In genomic region chr5:66829505-66829904, GRCm38 (mm10) we compare ENCODE assay signal across 21 mouse cellular contexts.
A peak's percentile ranks its signal among the peaks of the same experiment; 100 is the strongest.
DNase-seq lines count a peak whose midpoint lies in the region; ATAC-seq and TF ChIP-seq lines count a peak whose summit lies in the region.
"Had no signal": no experiment of that assay in that cellular context is flagged by ENCODE, and none has a peak within 500 bp of the region (broad histone marks: within the 10 kb centered on the region; RNA-seq: fewer than 3 reads in every experiment).

No protein-coding gene starts in this region.

- H3K27me3 ChIP-seq in hindbrain, embryonic 13.5 days: no peaks in the 10 kb centered on the region
- no peaks in the 10 kb centered on the region for H3K27me3 ChIP-seq in hindbrain, postnatal 0 days (ENCODE audit: insufficient read depth, low read length)
- H3K27me3 ChIP-seq in limb, embryonic 15.5 days: no peaks in the 10 kb centered on the region
- H3K27me3 ChIP-seq in limb, embryonic 10.5 days (ENCODE audit: low read depth, poor library complexity, severe bottlenecking): no peaks in the 10 kb centered on the region
- H3K27me3 ChIP-seq in midbrain, embryonic 11.5 days (ENCODE audit: control insufficient read depth, insufficient read depth, low read length): no peaks in the 10 kb centered on the region
- no peaks in the 10 kb centered on the region for H3K27me3 ChIP-seq in midbrain, embryonic 13.5 days
- H3K27me3 ChIP-seq: Patski had no signal

- no peaks in the 10 kb centered on the region for H3K9me3 ChIP-seq in hindbrain, embryonic 13.5 days
- H3K9me3 ChIP-seq in hindbrain, postnatal 0 days (ENCODE audit: low read length): no peaks in the 10 kb centered on the region
- no peaks in the 10 kb centered on the region for H3K9me3 ChIP-seq in limb, embryonic 15.5 days
- no peaks in the 10 kb centered on the region for H3K9me3 ChIP-seq in limb, embryonic 10.5 days (replicated peaks)
- no peaks in the 10 kb centered on the region for H3K9me3 ChIP-seq in midbrain, embryonic 11.5 days (ENCODE audit: control insufficient read depth, low read length)
- H3K9me3 ChIP-seq in midbrain, embryonic 13.5 days: no peaks in the 10 kb centered on the region

- no peak overlapping the region for H3K9ac ChIP-seq in hindbrain, embryonic 13.5 days
- H3K9ac ChIP-seq in hindbrain, postnatal 0 days (replicated peaks; ENCODE audit: low read length): no peak overlapping the region
- no peak overlapping the region for H3K9ac ChIP-seq in limb, embryonic 15.5 days
- no peak overlapping the region for H3K9ac ChIP-seq in midbrain, embryonic 11.5 days (ENCODE audit: low read length)
- H3K9ac ChIP-seq in midbrain, embryonic 13.5 days (replicated peaks): no peak overlapping the region

- ATAC-seq in hindbrain, embryonic 13.5 days (ENCODE audit: low FRiP score): no peak
- ATAC-seq in hindbrain, postnatal 0 days: no peak
- no peak for ATAC-seq in limb, embryonic 15.5 days (ENCODE audit: insufficient number of reproducible peaks, low FRiP score, low TSS enrichment, low read depth)
- no peak for ATAC-seq in midbrain, embryonic 11.5 days (ENCODE audit: low FRiP score)
- no peak for ATAC-seq in midbrain, embryonic 13.5 days
- ATAC-seq: activated CD4-positive, CD25-positive, alpha-beta regulatory T cell, adult 4 months; CD4-positive, CD25-positive, alpha-beta regulatory T cell, adult 4 months; Patski had no signal

- TF ChIP-seq CTCF in hindbrain, postnatal 0 days (IDR thresholded peaks at IDR 0.05; ENCODE audit: low read depth): no peak

- peak; percentile 60 for DNase-seq in heart, adult 11 months
- no peak for DNase-seq in heart, adult 9 months (ENCODE audit: low spot score in 2 of 2)
- no peak for DNase-seq in hindbrain, postnatal 0 days (ENCODE audit: low spot score)
- no peak for DNase-seq in limb, embryonic 10.5 days (ENCODE audit: low spot score)
- DNase-seq in midbrain, embryonic 11.5 days (ENCODE audit: low spot score, missing footprints): peak; percentile 61
- DNase-seq: adrenal gland, adult 2 months; adrenal gland, adult 8-10 months; adrenal gland, postnatal 10 days; adrenal gland, postnatal 14 days; adrenal gland, postnatal 25 days; adrenal gland, postnatal 36 days; B cell, adult 2 months; cerebellum, adult 11 months; cerebellum, adult 11-12 months had no signal

- no peaks in the 10 kb centered on the region for H3K36me3 ChIP-seq in hindbrain, embryonic 13.5 days
- H3K36me3 ChIP-seq in hindbrain, postnatal 0 days (ENCODE audit: insufficient read depth, low read length): no peaks in the 10 kb centered on the region
- no peaks in the 10 kb centered on the region for H3K36me3 ChIP-seq in limb, embryonic 15.5 days
- H3K36me3 ChIP-seq in limb, embryonic 10.5 days: no peaks in the 10 kb centered on the region
- no peaks in the 10 kb centered on the region for H3K36me3 ChIP-seq in midbrain, embryonic 11.5 days (ENCODE audit: control insufficient read depth, insufficient read depth, low read length)
- no peaks in the 10 kb centered on the region for H3K36me3 ChIP-seq in midbrain, embryonic 13.5 days
- H3K36me3 ChIP-seq: G1E had no signal

- peaks cover 10% of the 10 kb centered on the region; the same call in 1 of the 2 replicates for H3K4me1 ChIP-seq in hindbrain, embryonic 13.5 days (replicated peaks)
- H3K4me1 ChIP-seq in hindbrain, postnatal 0 days (ENCODE audit: insufficient read depth, low read length): peaks cover 6% of the 10 kb centered on the region; the same call in 1 of the 2 replicates
- H3K4me1 ChIP-seq in limb, embryonic 15.5 days: peaks cover 8% of the 10 kb centered on the region; the same call in 1 of the 2 replicates
- H3K4me1 ChIP-seq in limb, embryonic 10.5 days: peaks cover under 1% of the 10 kb centered on the region; the same call in 1 of the 2 replicates
- H3K4me1 ChIP-seq in midbrain, embryonic 11.5 days (ENCODE audit: control insufficient read depth, insufficient read depth, low read length): no peaks in the 10 kb centered on the region
- peaks cover 6% of the 10 kb centered on the region; the same call in 1 of the 2 replicates for H3K4me1 ChIP-seq in midbrain, embryonic 13.5 days (replicated peaks)

- 86% methylated on average over 5 of the region's 5 CpGs for WGBS in hindbrain, embryonic 13.5 days
- 82% methylated on average over 5 of the region's 5 CpGs for WGBS in hindbrain, postnatal 0 days
- 71% methylated on average over 5 of the region's 5 CpGs for WGBS in limb, embryonic 15.5 days
- 85% methylated on average over 5 of the region's 5 CpGs for WGBS in limb, embryonic 10.5 days
- WGBS in midbrain, embryonic 11.5 days: 90% methylated on average over 5 of the region's 5 CpGs
- 84% methylated on average over 5 of the region's 5 CpGs for WGBS in midbrain, embryonic 13.5 days

- 0 out of 2 replicates have a peak overlapping the region, but pooled peaks have one; percentile 18 for H3K27ac ChIP-seq in hindbrain, embryonic 13.5 days
- H3K27ac ChIP-seq in hindbrain, postnatal 0 days: no peak overlapping the region
- H3K27ac ChIP-seq in limb, embryonic 15.5 days: peak overlapping the region; percentile 38; the same call in 1 of the 2 replicates
- no peak overlapping the region for H3K27ac ChIP-seq in limb, embryonic 10.5 days
- no peak overlapping the region for H3K27ac ChIP-seq in midbrain, embryonic 11.5 days (ENCODE audit: low read depth, low read length)
- H3K27ac ChIP-seq in midbrain, embryonic 13.5 days: no peak overlapping the region

- H3K4me2 ChIP-seq in hindbrain, embryonic 13.5 days: no peak overlapping the region
- H3K4me2 ChIP-seq in hindbrain, postnatal 0 days (ENCODE audit: low read depth, low read length): no peak overlapping the region
- no peak overlapping the region for H3K4me2 ChIP-seq in limb, embryonic 15.5 days
- no peak overlapping the region for H3K4me2 ChIP-seq in midbrain, embryonic 11.5 days
- no peak overlapping the region for H3K4me2 ChIP-seq in midbrain, embryonic 13.5 days (replicated peaks)

- H3K4me3 ChIP-seq in hindbrain, embryonic 13.5 days: no peak overlapping the region
- H3K4me3 ChIP-seq in hindbrain, postnatal 0 days (ENCODE audit: low read length): no peak overlapping the region
- H3K4me3 ChIP-seq in limb, embryonic 15.5 days: no peak overlapping the region
- no peak overlapping the region for H3K4me3 ChIP-seq in limb, embryonic 10.5 days
- no peak overlapping the region for H3K4me3 ChIP-seq in midbrain, embryonic 11.5 days (ENCODE audit: low read depth, low read length)
- H3K4me3 ChIP-seq in midbrain, embryonic 13.5 days (replicated peaks): no peak overlapping the region

Comparison
In these comparisons a context has a peak if more than half of its experiments do, and no peak if none do; other contexts are left out.
1. DNase-seq: peak in heart, adult 11 months (single experiment) and midbrain, embryonic 11.5 days (single experiment); none in heart, adult 9 months (0 of 2), hindbrain, postnatal 0 days (single experiment) and limb, embryonic 10.5 days (single experiment).
2. H3K27ac ChIP-seq: peak in hindbrain, embryonic 13.5 days (single experiment) and limb, embryonic 15.5 days (single experiment); none in hindbrain, postnatal 0 days (single experiment), limb, embryonic 10.5 days (single experiment), midbrain, embryonic 11.5 days (single experiment) and midbrain, embryonic 13.5 days (single experiment).